Mouse (Mus musculus) forebrain, embryonic 13.5 days (tissue): ENCODE data around the gene Eif2ak2. TPM values are rescaled to one million over a fixed set of nuclear protein-coding genes. Genes with fewer than 3 reads are reported as not detected.

Source experiments
- ATAC-seq: fragments of 200-750 bp; cut with Nextera tagmentation; 2 replicates; pipeline ENCODE4 v1.8.0; 2017
- H3K27ac ChIP-seq: fragments of 300-500 bp; sonication (generic); 2 replicates; pipeline ENCODE4 v1.5.1; 2015; ENCODE audit warnings: inconsistent platforms, mild to moderate bottlenecking, moderate library complexity
- H3K27me3 ChIP-seq: fragments of 300-500 bp; sonication (generic); 2 replicates; pipeline ENCODE4 v1.6.1; 2015; ENCODE audit warnings: mild to moderate bottlenecking, inconsistent platforms
- H3K36me3 ChIP-seq: fragments of 300-500 bp; sonication (generic); 2 replicates; pipeline ENCODE4 v1.6.1; 2015; ENCODE audit warnings: mild to moderate bottlenecking, inconsistent platforms; ENCODE audit not compliant: poor library complexity, severe bottlenecking
- H3K4me1 ChIP-seq: fragments of 300-500 bp; sonication (generic); 2 replicates; pipeline ENCODE4 v1.6.1; 2015; ENCODE audit warnings: inconsistent platforms
- H3K4me2 ChIP-seq: fragments of 300-500 bp; sonication (generic); 2 replicates; pipeline ENCODE4 v1.6.1; 2015; ENCODE audit warnings: inconsistent platforms, mild to moderate bottlenecking, moderate library complexity
- H3K4me3 ChIP-seq: fragments of 300-500 bp; sonication (generic); 2 replicates; pipeline ENCODE4 v1.5.1; 2015; ENCODE audit warnings: mild to moderate bottlenecking, inconsistent platforms
- H3K9ac ChIP-seq: fragments of 300-500 bp; sonication (generic); 2 replicates; pipeline ENCODE4 v1.6.1; 2015; ENCODE audit warnings: mild to moderate bottlenecking, inconsistent platforms
- H3K9me3 ChIP-seq: fragments of 300-500 bp; sonication (generic); replicated peaks from 2 replicates; pipeline ENCODE4 v1.6.1; 2016; ENCODE audit warnings: inconsistent platforms
- WGBS: fragments of 180-500 bp; shearing (Covaris S2); methylation state at CpG from one replicate; pipeline ENCODE4 v1.1.7; 2015; 5-methylcytosine and 5-hydroxymethylcytosine counted together
- polyA plus RNA-seq: library from polyadenylated mRNA; unstranded; fragments of >200 nt; fragmentation: Nextera tagmentation; extraction: Ambion mirVana; gene quantifications from 2 replicates; pipeline ENCODE4 v1.2.1, GENCODE M21; 2015

Eif2ak2 gene
- 5.2 and 5.5 TPM in 2 replicates for polyA plus RNA-seq

GRCm38 (mm10) chr17:78882401-78883112, at the start of gene Eif2ak2:
TSS of gene Eif2ak2 (minus strand) at chr17:78882573.
- Histone ChIP-seq H3K4me2 (peak within 1 kb of the TSS; percentile 78), H3K4me3 (peak within 1 kb of the TSS; percentile 48), H3K4me1 (peaks cover 17% of the 10 kb centered on the region; the same call in 1 of the 2 replicates), H3K27ac (no peak within 1 kb of the TSS), H3K9me3 (no peaks in the 10 kb centered on the region), H3K36me3 (0 out of 2 replicates have a peak, but pooled peaks cover 3% of the 10 kb centered on the region), H3K27me3 (no peaks in the 10 kb centered on the region), H3K9ac (peak within 1 kb of the TSS; percentile 70)
- peak; percentile 94 for ATAC-seq
- 2% methylated on average over 28 of the region's 28 CpGs for WGBS

DNA sequence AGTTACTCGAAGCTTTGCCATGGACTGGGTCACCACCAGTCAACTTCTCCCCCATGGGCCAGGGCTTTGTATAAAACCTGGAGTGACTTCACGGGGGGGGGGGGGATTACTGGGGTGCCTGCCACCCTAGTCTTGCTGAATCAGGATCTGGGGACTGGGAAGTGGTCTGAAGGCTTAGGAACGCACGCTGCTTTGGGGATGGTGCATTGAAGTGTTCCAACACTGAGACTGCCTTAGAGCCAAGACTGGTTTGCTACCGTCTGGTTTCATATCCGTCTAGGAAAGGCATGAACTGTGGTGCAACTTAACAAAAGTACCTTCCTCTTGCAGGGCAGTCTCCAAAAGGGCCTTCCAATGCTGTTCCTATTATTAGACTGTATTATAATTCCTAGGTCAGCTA, 35.3 kb upstream of the Eif2ak2 start:
- Histone ChIP-seq H3K9me3 (no peaks in the 10 kb centered on the region), H3K27me3 (no peaks in the 10 kb centered on the region), H3K4me2 (peak overlapping the region; percentile 77), H3K27ac (no peak overlapping the region), H3K4me1 (peaks cover 20% of the 10 kb centered on the region), H3K4me3 (no peak overlapping the region), H3K9ac (0 out of 2 replicates have a peak overlapping the region, but pooled peaks have one; percentile 78), H3K36me3 (peaks cover 37% of the 10 kb centered on the region)
- no peak for ATAC-seq
- 38% methylated on average over 6 of the region's 6 CpGs for WGBS

- Histone ChIP-seq H3K4me2 (peak overlapping the region; percentile 77), H3K4me1 (peaks cover 20% of the 10 kb centered on the region), H3K27ac (peak overlapping the region; percentile 75), H3K27me3 (no peaks in the 10 kb centered on the region), H3K4me3 (peak overlapping the region; percentile 65), H3K9ac (peak overlapping the region; percentile 78), H3K36me3 (peaks cover 30% of the 10 kb centered on the region), H3K9me3 (no peaks in the 10 kb centered on the region)
- whole genome bisulfite sequencing, result 3% methylated on average over 11 of the region's 11 CpGs
- ATAC-seq, result peak; percentile 19
Measured at GRCm38 (mm10) chr17:78916899-78917298, 34.5 kb upstream of the Eif2ak2 start.

DNA sequence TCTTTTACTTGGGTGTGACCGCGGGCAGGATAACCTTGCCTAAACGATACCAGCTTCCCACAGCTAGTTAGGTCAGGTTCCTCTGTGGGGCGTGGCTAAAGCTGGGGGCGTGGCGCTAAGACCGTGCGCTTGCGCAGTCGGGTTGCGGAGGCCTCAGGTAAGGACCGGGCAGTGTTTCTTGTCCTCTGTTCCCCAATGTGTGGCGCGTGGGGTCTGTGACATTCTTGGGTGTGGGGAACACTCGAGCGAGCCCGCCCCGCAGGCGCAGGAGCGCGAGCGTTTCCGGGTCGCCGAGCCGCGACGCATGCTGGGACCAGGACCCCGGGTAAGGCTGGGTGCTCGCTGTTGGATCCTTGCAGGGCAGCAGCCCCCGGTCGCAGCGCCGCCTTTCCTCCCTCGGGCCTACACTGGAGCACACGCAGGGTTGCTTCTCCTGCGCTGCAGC, 34.0 kb upstream of the Eif2ak2 start, which contains the start of gene Cebpzos:
Gene Cebpzos, plus strand, starts transcription at position 132 of the 445 bp plus-strand sequence.
- under 1% methylated on average over 37 of the region's 37 CpGs for WGBS
- Histone ChIP-seq H3K9me3 (no peaks in the 10 kb centered on the region), H3K4me1 (peaks cover 20% of the 10 kb centered on the region), H3K9ac (peak within 1 kb of the TSS; percentile 78), H3K27me3 (no peaks in the 10 kb centered on the region), H3K4me3 (peak within 1 kb of the TSS; percentile 65), H3K36me3 (peaks cover 25% of the 10 kb centered on the region), H3K4me2 (peak within 1 kb of the TSS; percentile 77), H3K27ac (peak within 1 kb of the TSS; percentile 75)
- ATAC-seq, result peak; percentile 93

- H3K36me3 ChIP-seq, result peaks cover 20% of the 10 kb centered on the region
- H3K9me3 ChIP-seq, result no peaks in the 10 kb centered on the region
- no peaks in the 10 kb centered on the region for H3K27me3 ChIP-seq
- H3K9ac ChIP-seq, result peak overlapping the region; percentile 78
- H3K4me1 ChIP-seq, result peaks cover 20% of the 10 kb centered on the region
- peak overlapping the region; percentile 77 for H3K4me2 ChIP-seq
- peak overlapping the region; percentile 65 for H3K4me3 ChIP-seq
- WGBS, result 51% methylated on average over 6 of the region's 6 CpGs
- H3K27ac ChIP-seq, result peak overlapping the region; percentile 75; the same call in 1 of the 2 replicates
- peak; percentile 42 for ATAC-seq
Measured at GRCm38 (mm10) chr17:78915772-78916171, 33.4 kb upstream of the Eif2ak2 start.

DNA sequence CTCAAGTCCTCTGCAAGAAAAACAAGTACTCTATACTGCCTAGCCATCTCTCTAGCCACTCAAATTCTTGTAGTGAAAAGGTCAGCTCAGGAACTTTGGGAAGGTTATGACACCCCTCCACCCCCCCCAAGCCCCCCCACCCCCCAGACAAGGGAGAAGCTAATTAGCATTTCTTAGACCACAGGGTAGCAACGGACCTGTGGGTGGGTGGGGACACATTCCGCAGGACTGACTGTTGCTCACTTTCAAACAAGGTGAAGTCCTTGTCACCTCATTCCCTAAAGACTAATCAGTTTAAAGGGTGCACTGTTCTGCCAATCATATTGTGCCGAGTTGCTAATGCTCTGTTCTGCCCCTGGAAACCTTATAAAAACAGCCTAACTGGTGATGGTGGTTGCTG, 31.5 kb upstream of the Eif2ak2 start:
- H3K27ac ChIP-seq, result no peak overlapping the region
- no peak overlapping the region for H3K9ac ChIP-seq
- no peak overlapping the region for H3K4me3 ChIP-seq
- H3K36me3 ChIP-seq, result peaks cover 6% of the 10 kb centered on the region
- no peaks in the 10 kb centered on the region for H3K9me3 ChIP-seq
- 70% methylated on average over 3 of the region's 3 CpGs for whole genome bisulfite sequencing
- H3K27me3 ChIP-seq, result no peaks in the 10 kb centered on the region
- H3K4me2 ChIP-seq, result no peak overlapping the region
- peaks cover 20% of the 10 kb centered on the region for H3K4me1 ChIP-seq
- no peak for ATAC-seq

- no peaks in the 10 kb centered on the region for H3K9me3 ChIP-seq
- no peak overlapping the region for H3K27ac ChIP-seq
- H3K4me2 ChIP-seq, result peak overlapping the region; percentile 56
- no peaks in the 10 kb centered on the region for H3K27me3 ChIP-seq
- 33% methylated on average over 6 of the region's 6 CpGs for WGBS
- peak overlapping the region; percentile 28; the same call in 1 of the 2 replicates for H3K9ac ChIP-seq
- no peaks in the 10 kb centered on the region for H3K36me3 ChIP-seq
- peak overlapping the region; percentile 33 for H3K4me3 ChIP-seq
- ATAC-seq, result peak; percentile 69
- H3K4me1 ChIP-seq, result peaks cover 17% of the 10 kb centered on the region
Measured at GRCm38 (mm10) chr17:78912861-78913281, 30.5 kb upstream of the Eif2ak2 start.

GRCm38 (mm10) chr17:78909374-78909773, 27.0 kb upstream of the Eif2ak2 start:
- Histone ChIP-seq H3K9ac (no peak overlapping the region), H3K4me2 (no peak overlapping the region), H3K4me1 (no peaks in the 10 kb centered on the region), H3K27me3 (no peaks in the 10 kb centered on the region), H3K4me3 (no peak overlapping the region), H3K27ac (no peak overlapping the region), H3K9me3 (no peaks in the 10 kb centered on the region), H3K36me3 (no peaks in the 10 kb centered on the region)
- ATAC-seq, result no peak
- 81% methylated on average over 2 of the region's 2 CpGs for WGBS

DNA sequence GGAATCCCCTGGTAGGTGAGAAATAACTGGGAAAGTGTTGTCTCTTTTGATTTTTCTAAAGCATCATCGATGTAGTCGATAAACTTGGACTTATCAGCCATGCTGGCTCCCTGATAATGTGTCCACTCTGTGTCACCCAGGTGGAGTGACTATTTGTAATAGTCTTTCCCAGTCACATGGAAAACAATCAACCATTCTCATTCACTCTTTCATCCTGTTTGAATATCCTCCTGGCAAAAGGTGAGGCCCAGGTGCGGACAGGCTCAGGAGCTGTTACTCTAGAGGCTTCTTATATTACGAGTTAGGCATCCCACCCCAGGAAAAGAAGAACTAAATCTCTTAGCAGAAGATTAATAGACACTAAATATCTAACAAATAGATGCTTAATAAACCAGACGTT, 24.5 kb upstream of the Eif2ak2 start, which contains the start of gene Sult6b1:
Gene Sult6b1, minus strand, starts transcription at position 101 of the 400 bp plus-strand sequence.
- 87% methylated on average over 5 of the region's 5 CpGs for WGBS
- H3K4me3 ChIP-seq, result no peak within 1 kb of the TSS
- H3K27ac ChIP-seq, result no peak within 1 kb of the TSS
- no peaks in the 10 kb centered on the region for H3K4me1 ChIP-seq
- H3K4me2 ChIP-seq, result no peak within 1 kb of the TSS
- H3K9me3 ChIP-seq, result no peaks in the 10 kb centered on the region
- no peaks in the 10 kb centered on the region for H3K27me3 ChIP-seq
- no peak for ATAC-seq
- no peak within 1 kb of the TSS for H3K9ac ChIP-seq
- H3K36me3 ChIP-seq, result no peaks in the 10 kb centered on the region

DNA sequence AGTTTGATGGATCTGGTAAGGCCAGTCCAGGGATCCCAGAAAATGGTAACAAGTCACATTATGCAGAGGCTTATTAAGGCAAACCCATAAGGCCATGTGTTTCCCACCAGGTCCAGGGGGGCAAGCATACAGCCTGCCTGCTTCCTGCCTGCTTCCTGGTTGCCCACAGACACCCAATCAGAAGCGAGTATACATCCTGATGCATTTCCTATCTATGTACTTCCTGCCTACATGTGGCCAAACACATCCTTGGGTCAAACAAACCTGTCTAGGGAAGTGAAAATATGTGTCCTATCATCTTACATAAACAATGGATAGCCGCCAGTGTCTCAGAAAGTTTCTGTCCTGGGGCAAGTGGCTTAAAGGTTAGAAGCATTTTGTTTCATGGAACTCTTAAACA, 20.8 kb upstream of the Eif2ak2 start:
- ATAC-seq, result no peak
- 83% methylated on average over 2 of the region's 2 CpGs for WGBS

GRCm38 (mm10) chr17:78895394-78895793, 13.0 kb upstream of the Eif2ak2 start:
- Histone ChIP-seq H3K36me3 (no peaks in the 10 kb centered on the region), H3K4me2 (peak overlapping the region; percentile 27; the same call in 1 of the 2 replicates), H3K27me3 (no peaks in the 10 kb centered on the region), H3K4me3 (no peak overlapping the region), H3K9ac (no peak overlapping the region), H3K4me1 (peaks cover 3% of the 10 kb centered on the region; the same call in 1 of the 2 replicates), H3K27ac (no peak overlapping the region), H3K9me3 (no peaks in the 10 kb centered on the region)
- no peak for ATAC-seq
- 39% methylated on average over 8 of the region's 8 CpGs for WGBS

More for the DNA sequence above, 20.8 kb upstream of the Eif2ak2 start:
- Histone ChIP-seq H3K27ac (no peak overlapping the region), H3K36me3 (no peaks in the 10 kb centered on the region), H3K4me3 (no peak overlapping the region), H3K27me3 (no peaks in the 10 kb centered on the region), H3K9me3 (no peaks in the 10 kb centered on the region), H3K4me1 (no peaks in the 10 kb centered on the region), H3K9ac (no peak overlapping the region), H3K4me2 (no peak overlapping the region)

- no peaks in the 10 kb centered on the region for H3K9me3 ChIP-seq
- H3K4me2 ChIP-seq, result no peak overlapping the region
- H3K27ac ChIP-seq, result no peak overlapping the region
- H3K36me3 ChIP-seq, result no peaks in the 10 kb centered on the region
- H3K4me3 ChIP-seq, result no peak overlapping the region
- ATAC-seq, result no peak
- no peaks in the 10 kb centered on the region for H3K27me3 ChIP-seq
- peaks cover 3% of the 10 kb centered on the region; the same call in 1 of the 2 replicates for H3K4me1 ChIP-seq
- WGBS, result 82% methylated on average over 7 of the region's 7 CpGs
- no peak overlapping the region for H3K9ac ChIP-seq
Measured at GRCm38 (mm10) chr17:78894991-78895390, 12.6 kb upstream of the Eif2ak2 start.
